Mouse (Mus musculus): ENCODE data around the gene Gm26566.

DNA sequence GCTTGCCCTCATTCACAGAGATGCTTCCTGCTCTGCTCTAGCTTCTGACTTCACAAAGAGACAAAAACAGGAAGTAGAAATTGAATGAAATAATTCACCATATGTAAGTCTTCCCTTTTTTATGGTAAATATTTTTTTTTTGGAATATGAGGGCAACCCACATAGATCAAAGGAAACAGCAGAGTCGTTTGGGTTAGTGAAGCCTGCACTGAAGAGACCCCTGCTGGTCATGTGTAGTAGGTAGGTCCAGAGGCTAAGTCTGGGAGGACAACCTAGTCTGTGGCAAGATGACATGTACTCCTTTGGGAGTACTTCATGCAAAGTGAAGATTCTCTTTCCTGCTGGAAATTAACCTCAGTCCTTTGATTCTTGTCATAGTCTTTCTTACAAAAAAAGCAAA lies 5.7 kb downstream of the Gm26566 start:
- TF ChIP-seq CTCF (IDR thresholded peaks at IDR 0.05; ENCODE audit: borderline replicate concordance, insufficient read depth, low read depth, low read length) (peak; percentile 45; the same call in 1 of the 2 replicates), POLR2A (IDR thresholded peaks at IDR 0.05; ENCODE audit: borderline replicate concordance, insufficient read depth, low read length) (no peak)

All from cerebellum, adult 2 months (tissue).